Mouse (Mus musculus): ENCODE results near the gene Clstn1. TPM values are rescaled to one million over a fixed set of nuclear protein-coding genes. Genes with fewer than 3 reads are reported as not detected.

Gene Clstn1
- polyA plus RNA-seq (2012; rRNA removed): 406 and 407 TPM in 2 replicates

DNA sequence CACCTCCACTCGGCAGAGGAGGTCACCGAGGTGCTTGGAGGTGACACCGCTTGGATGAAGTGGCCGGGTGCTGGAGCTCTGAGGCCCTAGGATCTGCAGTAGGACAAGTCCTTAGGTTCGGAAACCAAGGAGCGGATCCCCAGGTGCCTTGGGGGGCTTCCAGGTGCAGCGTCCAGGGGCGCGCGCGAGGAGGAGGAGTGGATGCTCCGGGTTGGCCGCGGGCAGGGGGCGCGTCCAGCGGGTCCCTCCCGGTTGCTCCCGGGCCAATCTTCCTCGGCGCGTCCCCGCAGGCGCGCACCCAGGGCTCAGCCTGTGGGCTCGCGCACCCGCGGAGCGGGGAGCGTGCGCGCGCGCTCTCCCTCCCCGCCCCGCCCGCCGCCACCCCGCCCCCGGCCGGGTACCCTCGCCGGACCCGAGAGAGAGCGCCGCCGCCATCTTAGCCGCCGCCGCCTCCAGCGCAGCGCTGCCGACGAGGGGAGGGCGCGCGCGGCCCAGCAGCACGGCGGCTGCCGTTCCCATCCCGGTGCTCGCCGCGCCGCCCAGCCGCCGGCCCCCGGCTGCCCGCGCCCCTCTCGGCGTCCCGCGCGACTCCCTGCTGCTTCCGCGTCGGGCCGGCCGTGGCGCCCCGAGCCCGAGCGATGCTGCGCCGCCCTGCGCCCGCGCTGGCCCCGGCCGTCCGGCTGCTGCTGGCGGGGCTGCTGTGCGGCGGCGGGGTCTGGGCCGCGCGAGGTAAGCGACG is at the start of gene Clstn1:
Clstn1 (plus strand) TSS at position 425 of the 739 bp plus-strand sequence.
- Histone ChIP-seq H3K4me1 (ENCODE audit: control insufficient read depth, insufficient read depth, low read length) (peaks cover 3% of the 10 kb centered on the region; the same call in 1 of the 2 replicates), H3K27ac (ENCODE audit: insufficient read depth, low read length) (peak within 1 kb of the TSS; percentile 97), H3K4me3 (ENCODE audit: insufficient read depth, low read length) (peak within 1 kb of the TSS; percentile 99)
- TF ChIP-seq CTCF (IDR thresholded peaks at IDR 0.05; ENCODE audit: extremely low read depth, insufficient read depth, low read length) (no peak), POLR2A (IDR thresholded peaks at IDR 0.05; ENCODE audit: extremely low read depth, insufficient read depth, low read length) (0 out of 2 replicates have a peak, but pooled peaks have one; percentile 23)

DNA sequence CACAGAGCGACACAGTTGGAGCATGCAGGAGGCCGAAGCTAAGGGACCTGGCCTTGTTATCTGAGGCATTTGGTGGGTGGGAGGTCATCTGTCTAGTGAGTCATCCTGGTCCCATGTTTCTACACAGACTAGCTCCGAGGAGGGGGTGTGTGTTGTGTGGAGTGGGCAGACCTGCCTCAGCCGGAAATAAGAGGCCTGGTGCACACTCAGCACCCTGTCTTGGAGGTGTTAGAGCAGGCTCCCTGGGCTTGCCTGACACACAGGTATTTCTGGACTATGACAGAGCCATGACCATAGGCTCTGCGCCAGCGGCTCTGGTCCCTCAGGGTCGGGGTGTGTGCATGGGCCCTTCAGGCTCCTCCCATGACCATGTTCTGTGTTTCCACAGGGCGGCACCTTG is 46.8 kb upstream of the Clstn1 start:
- TF ChIP-seq CTCF (IDR thresholded peaks at IDR 0.05; ENCODE audit: extremely low read depth, insufficient read depth, low read length) (no peak), POLR2A (IDR thresholded peaks at IDR 0.05; ENCODE audit: extremely low read depth, insufficient read depth, low read length) (no peak)

DNA sequence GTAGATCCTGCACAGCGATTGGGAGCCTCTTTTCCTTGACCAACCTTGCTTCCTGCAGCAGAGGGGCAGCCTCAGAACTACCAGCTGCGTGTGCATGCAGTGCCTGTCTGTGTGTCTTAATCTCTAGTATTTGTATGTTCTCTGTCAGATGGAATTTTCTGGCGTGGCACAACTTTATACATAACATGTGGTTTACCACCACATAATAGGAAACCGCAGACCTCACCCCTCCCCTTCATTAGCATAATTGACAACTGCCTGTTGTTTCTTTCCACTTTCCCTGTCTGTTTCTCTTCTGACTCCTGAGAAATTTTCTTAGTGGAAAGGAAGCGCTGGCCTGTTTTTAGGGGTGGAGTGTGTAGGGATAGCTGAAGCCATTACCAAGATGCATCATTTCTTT is 44.3 kb upstream of the Clstn1 start:
- Histone ChIP-seq H3K27ac (ENCODE audit: insufficient read depth, low read length) (no peak overlapping the region), H3K4me3 (ENCODE audit: insufficient read depth, low read length) (no peak overlapping the region), H3K4me1 (ENCODE audit: control insufficient read depth, insufficient read depth, low read length) (peaks cover 2% of the 10 kb centered on the region; the same call in 1 of the 2 replicates)
- TF ChIP-seq CTCF (IDR thresholded peaks at IDR 0.05; ENCODE audit: extremely low read depth, insufficient read depth, low read length): no peak
- no peak for TF ChIP-seq POLR2A (IDR thresholded peaks at IDR 0.05; ENCODE audit: extremely low read depth, insufficient read depth, low read length)

More for the DNA sequence above, 46.8 kb upstream of the Clstn1 start:
- Histone ChIP-seq H3K4me3 (ENCODE audit: insufficient read depth, low read length) (no peak overlapping the region), H3K4me1 (ENCODE audit: control insufficient read depth, insufficient read depth, low read length) (peaks cover 4% of the 10 kb centered on the region; the same call in 1 of the 2 replicates), H3K27ac (ENCODE audit: insufficient read depth, low read length) (no peak overlapping the region)

- Histone ChIP-seq H3K27ac (ENCODE audit: insufficient read depth, low read length) (no peak overlapping the region), H3K4me1 (ENCODE audit: control insufficient read depth, insufficient read depth, low read length) (peaks cover 2% of the 10 kb centered on the region; the same call in 1 of the 2 replicates), H3K4me3 (ENCODE audit: insufficient read depth, low read length) (no peak overlapping the region)
- TF ChIP-seq CTCF (IDR thresholded peaks at IDR 0.05; ENCODE audit: extremely low read depth, insufficient read depth, low read length) (no peak), POLR2A (IDR thresholded peaks at IDR 0.05; ENCODE audit: extremely low read depth, insufficient read depth, low read length) (no peak)
Observed at GRCm38 (mm10) chr4:149542431-149542830, 43.8 kb upstream of the Clstn1 start.

GRCm38 (mm10) chr4:149542927-149543553 is 43.2 kb upstream of the Clstn1 start:
- Histone ChIP-seq H3K4me1 (ENCODE audit: control insufficient read depth, insufficient read depth, low read length) (peaks cover 2% of the 10 kb centered on the region; the same call in 1 of the 2 replicates), H3K4me3 (ENCODE audit: insufficient read depth, low read length) (no peak overlapping the region), H3K27ac (ENCODE audit: insufficient read depth, low read length) (no peak overlapping the region)
- TF ChIP-seq CTCF (IDR thresholded peaks at IDR 0.05; ENCODE audit: extremely low read depth, insufficient read depth, low read length) (peak; percentile 99), POLR2A (IDR thresholded peaks at IDR 0.05; ENCODE audit: extremely low read depth, insufficient read depth, low read length) (no peak)

DNA sequence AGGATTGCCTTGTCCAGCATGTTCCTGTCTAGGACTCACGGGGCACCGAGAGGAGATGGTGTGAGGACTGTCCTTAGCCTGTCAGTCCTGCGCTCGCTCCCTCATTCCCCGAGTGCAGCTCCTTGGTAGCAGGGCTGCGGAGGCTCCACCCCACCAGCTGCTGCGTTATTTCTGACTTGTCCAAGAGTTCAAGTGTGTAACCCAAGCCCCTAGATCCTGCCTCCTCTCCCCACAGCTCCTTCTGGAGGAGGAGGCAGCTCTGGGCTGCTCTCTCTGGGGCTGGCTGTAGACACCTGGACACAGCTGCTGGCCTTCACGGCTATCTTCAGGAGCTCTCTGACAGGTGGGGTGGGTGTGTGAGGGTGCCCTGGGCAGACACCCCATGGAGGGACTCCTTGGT is 41.4 kb upstream of the Clstn1 start:
- TF ChIP-seq CTCF (IDR thresholded peaks at IDR 0.05; ENCODE audit: extremely low read depth, insufficient read depth, low read length) (no peak), POLR2A (IDR thresholded peaks at IDR 0.05; ENCODE audit: extremely low read depth, insufficient read depth, low read length) (no peak)
- H3K4me1 ChIP-seq (ENCODE audit: control insufficient read depth, insufficient read depth, low read length): peaks cover 1% of the 10 kb centered on the region; the same call in 1 of the 2 replicates
- H3K4me3 ChIP-seq (ENCODE audit: insufficient read depth, low read length): no peak overlapping the region
- no peak overlapping the region for H3K27ac ChIP-seq (ENCODE audit: insufficient read depth, low read length)

GRCm38 (mm10) chr4:149546797-149547444 is 39.3 kb upstream of the Clstn1 start:
- no peak for TF ChIP-seq POLR2A (IDR thresholded peaks at IDR 0.05; ENCODE audit: extremely low read depth, insufficient read depth, low read length)
- no peak for TF ChIP-seq CTCF (IDR thresholded peaks at IDR 0.05; ENCODE audit: extremely low read depth, insufficient read depth, low read length)
- peaks cover 1% of the 10 kb centered on the region; the same call in 1 of the 2 replicates for H3K4me1 ChIP-seq (ENCODE audit: control insufficient read depth, insufficient read depth, low read length)
- H3K27ac ChIP-seq (ENCODE audit: insufficient read depth, low read length): no peak overlapping the region
- H3K4me3 ChIP-seq (ENCODE audit: insufficient read depth, low read length): no peak overlapping the region

GRCm38 (mm10) chr4:149547523-149547922 is 38.7 kb upstream of the Clstn1 start:
- H3K4me3 ChIP-seq (ENCODE audit: insufficient read depth, low read length): no peak overlapping the region
- TF ChIP-seq CTCF (IDR thresholded peaks at IDR 0.05; ENCODE audit: extremely low read depth, insufficient read depth, low read length): no peak
- no peak for TF ChIP-seq POLR2A (IDR thresholded peaks at IDR 0.05; ENCODE audit: extremely low read depth, insufficient read depth, low read length)
- H3K4me1 ChIP-seq (ENCODE audit: control insufficient read depth, insufficient read depth, low read length): peaks cover 1% of the 10 kb centered on the region; the same call in 1 of the 2 replicates
- H3K27ac ChIP-seq (ENCODE audit: insufficient read depth, low read length): no peak overlapping the region

- Histone ChIP-seq H3K4me3 (ENCODE audit: insufficient read depth, low read length) (no peak overlapping the region), H3K4me1 (ENCODE audit: control insufficient read depth, insufficient read depth, low read length) (peaks cover 5% of the 10 kb centered on the region), H3K27ac (ENCODE audit: insufficient read depth, low read length) (no peak overlapping the region)
- TF ChIP-seq POLR2A (IDR thresholded peaks at IDR 0.05; ENCODE audit: extremely low read depth, insufficient read depth, low read length): no peak
- TF ChIP-seq CTCF (IDR thresholded peaks at IDR 0.05; ENCODE audit: extremely low read depth, insufficient read depth, low read length): peak; percentile 97
Observed at GRCm38 (mm10) chr4:149549221-149549925, 36.9 kb upstream of the Clstn1 start.
